Mouse (Mus musculus) heart, postnatal 14 days (tissue): Measurements from ENCODE around the gene Zfp30. TPM values are rescaled to one million over a fixed set of nuclear protein-coding genes. Genes with fewer than 3 reads are reported as not detected.

Experiments used
- DNase-seq, 2 experiments: peaks; one replicate each; pipeline ENCODE4 v3.0.0; 2021 to 2022
- intact Hi-C: fragments of 180-260 bp; cut with DNase I; formaldehyde crosslinking; loops from one replicate; pipeline ENCODE4 v1.15.1; 2025
- long read RNA-seq, 2 experiments: library from polyadenylated mRNA; stranded (forward); transcript quantifications; one replicate each; pipeline ENCODE4 v2.0.0; 2021
- total RNA-seq, 2 experiments: library from RNA; stranded (reverse); gene quantifications; 2 replicates each; pipeline ENCODE4 v1.2.3; 2021

Zfp30 gene
- total RNA-seq = 1 to 10 TPM; 6.1 to 6.8 TPM
- long read RNA-seq, experiment 1, partial matches to known transcripts = 1 of 9 reads
- long read RNA-seq, experiment 1, other reads (novel, unspliced or antisense) = 6 of 9 reads
- long read RNA-seq, experiment 2, partial matches to known transcripts = 5 of 14 reads
- long read RNA-seq, experiment 2, other reads (novel, unspliced or antisense) = 6 of 14 reads

GRCm38 (mm10) chr7:29783871-29784551, at the start of gene Zfp30:
Gene Zfp30 (plus strand): TSS chr7:29783998.
- intact Hi-C loops = no loop called here
- peak; percentile 85 for DNase-seq

- intact Hi-C loops = no loop called here
- DNase-seq = no peak
Observed at GRCm38 (mm10) chr7:29742258-29742657, 41.5 kb upstream of the Zfp30 start.

DNA sequence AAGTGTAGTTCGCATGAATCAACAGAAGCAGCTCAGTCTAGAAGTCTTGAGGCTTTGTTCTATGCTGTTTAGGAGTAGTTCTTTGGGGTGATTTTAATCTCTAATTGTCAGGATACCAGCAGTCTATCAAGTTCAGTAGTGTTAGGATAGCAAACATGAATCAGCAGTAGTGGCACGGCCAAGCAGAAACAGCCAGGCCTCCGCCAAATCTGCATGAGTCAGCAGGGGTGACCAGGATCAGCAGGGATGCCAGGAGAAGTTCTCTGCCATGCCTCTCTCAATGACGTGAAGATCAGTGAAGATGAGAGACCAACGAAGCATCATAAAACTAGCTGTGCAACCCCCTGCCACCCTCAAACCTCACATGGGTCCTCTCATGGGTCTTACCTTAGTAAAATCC, 23.3 kb upstream of the Zfp30 start:
- intact Hi-C loops = no loop called here
- no peak for DNase-seq

GRCm38 (mm10) chr7:29764702-29765101, 19.1 kb upstream of the Zfp30 start:
- intact Hi-C loops = loop anchor here (5.0 kb wide), 1 partner anchor 148 kb away; no protein-coding TSS in a partner anchor
- DNase-seq = no peak

GRCm38 (mm10) chr7:29767058-29767686, 16.6 kb upstream of the Zfp30 start:
- intact Hi-C loops = loop anchor here (5.0 kb wide), 1 partner anchor 145 kb away; no protein-coding TSS in a partner anchor
- DNase-seq = peak; percentile 77 to 83

GRCm38 (mm10) chr7:29768090-29768900, 15.5 kb upstream of the Zfp30 start, which contains the start of gene Zfp84:
Gene Zfp84 (plus strand): TSS chr7:29768552.
- peak; percentile 78 to 85 for DNase-seq
- intact Hi-C loops = loop anchor here (2.0 to 5.0 kb wide), 2 partner anchors 51 to 144 kb away; no protein-coding TSS in a partner anchor

DNA sequence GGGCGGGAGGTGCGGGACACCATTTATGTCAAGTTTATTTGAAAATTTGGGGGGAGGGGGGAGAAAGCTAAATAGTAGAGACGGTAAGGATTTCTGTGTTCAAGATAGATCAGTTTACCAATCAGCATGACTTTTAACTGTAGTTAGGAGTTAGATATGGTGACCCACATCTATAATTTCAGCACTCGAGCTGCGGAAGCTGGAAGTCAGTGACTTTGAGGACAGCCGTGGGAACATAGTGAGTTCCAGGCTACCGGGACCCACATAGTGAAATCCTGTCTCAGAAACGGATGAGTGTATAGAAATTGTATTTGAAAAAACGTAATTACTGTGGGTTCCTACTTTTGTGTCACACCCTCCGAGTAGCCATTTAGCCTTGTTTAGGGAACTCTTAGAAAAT, 14.8 kb upstream of the Zfp30 start:
- no peak for DNase-seq
- intact Hi-C loops = loop anchor here (2.0 to 5.0 kb wide), 2 partner anchors 50 to 143 kb away; no protein-coding TSS in a partner anchor

DNA sequence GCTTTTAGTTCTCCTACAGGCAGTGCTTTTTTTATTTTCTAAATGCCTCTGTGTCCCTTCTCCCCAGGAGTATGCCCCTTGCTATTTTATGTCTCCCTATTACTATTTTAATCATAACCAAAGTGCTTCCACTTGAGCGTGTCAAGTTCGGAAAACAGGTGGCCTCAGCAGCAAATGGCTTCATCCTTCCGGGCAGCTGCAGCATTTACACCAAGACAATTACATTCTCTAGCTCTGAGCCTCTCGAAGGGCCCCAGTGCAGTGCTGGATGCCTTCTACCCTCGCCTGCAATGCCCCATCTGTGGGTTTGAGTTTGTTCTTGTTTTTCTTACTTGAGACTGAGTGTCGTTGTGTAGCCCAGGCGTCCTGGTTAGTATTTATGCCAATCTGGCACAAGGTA, 10.3 kb upstream of the Zfp30 start:
- intact Hi-C loops = no loop called here
- no peak for DNase-seq

GRCm38 (mm10) chr7:29774371-29774770, 9.4 kb upstream of the Zfp30 start:
- intact Hi-C loops = no loop called here
- DNase-seq = no peak

DNA sequence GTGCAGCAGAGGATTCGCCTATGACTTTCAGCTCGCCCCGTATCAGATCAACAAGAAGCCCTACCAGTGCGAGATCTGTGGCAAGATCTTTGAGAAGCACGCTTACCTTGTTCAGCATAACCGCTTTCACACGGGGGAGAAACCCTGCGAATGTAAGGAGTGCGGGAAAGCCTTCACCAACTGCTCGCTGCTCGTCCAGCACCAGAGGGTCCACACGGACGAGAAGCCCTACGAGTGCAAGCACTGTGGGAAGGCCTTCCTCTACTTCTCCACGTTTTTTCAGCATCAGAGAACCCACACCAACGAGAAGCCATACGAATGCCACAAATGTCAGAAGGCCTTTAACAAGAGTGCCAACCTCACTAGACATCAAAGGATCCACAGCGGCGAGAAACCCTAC, 7.2 kb upstream of the Zfp30 start:
- intact Hi-C loops = no loop called here

DNA sequence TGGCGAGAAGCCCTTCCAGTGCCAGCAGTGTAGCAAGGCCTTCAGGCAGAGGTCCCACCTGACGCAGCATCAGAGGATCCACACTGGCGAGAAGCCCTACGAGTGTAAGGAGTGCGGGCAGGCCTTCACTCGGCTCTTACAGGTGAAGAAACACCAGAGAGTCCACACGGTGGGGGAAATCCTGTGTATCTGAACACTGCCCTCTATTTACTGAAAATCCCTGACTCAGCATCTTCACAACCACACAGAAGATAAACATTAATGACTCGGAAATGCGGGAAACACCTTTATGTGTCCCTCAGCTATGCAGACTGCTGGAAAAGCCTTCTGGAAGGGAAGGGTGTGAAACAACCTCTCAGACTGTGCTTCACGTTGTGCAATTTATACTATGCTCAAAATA, 6.4 kb upstream of the Zfp30 start:
- intact Hi-C loops = no loop called here
- no peak for DNase-seq

More for the DNA sequence above, 7.2 kb upstream of the Zfp30 start:
- DNase-seq = no peak

DNA sequence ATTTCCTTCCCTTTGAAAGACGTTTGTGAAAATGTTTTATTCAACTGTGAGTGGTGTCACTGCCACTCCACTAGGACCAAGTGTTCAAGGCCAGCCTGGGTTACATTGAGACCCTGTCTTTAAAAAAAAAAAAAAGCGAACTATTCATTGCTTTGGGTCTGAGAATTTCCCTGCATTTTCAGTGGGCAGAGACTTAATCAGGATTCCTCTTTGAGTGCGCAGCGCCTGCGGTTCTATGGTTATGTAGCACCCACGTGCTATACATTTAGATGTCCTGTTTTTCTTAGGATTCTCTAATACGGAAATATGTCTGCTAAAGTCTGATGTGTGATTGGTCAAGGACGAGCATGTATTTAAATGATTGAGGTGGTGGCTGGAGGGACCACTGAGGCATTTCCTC, 1.2 kb downstream of the Zfp30 start:
- intact Hi-C loops = no loop called here
- DNase-seq = no peak

GRCm38 (mm10) chr7:29785888-29786287, 2.1 kb downstream of the Zfp30 start:
- intact Hi-C loops = no loop called here
- DNase-seq = no peak

GRCm38 (mm10) chr7:29792906-29793305, 9.1 kb downstream of the Zfp30 start:
- intact Hi-C loops = no loop called here
- DNase-seq = no peak

- intact Hi-C loops = no loop called here
- DNase-seq = no peak
Observed at GRCm38 (mm10) chr7:29807046-29807445, 23.2 kb downstream of the Zfp30 start.

- intact Hi-C loops = no loop called here
- no peak for DNase-seq
Observed at GRCm38 (mm10) chr7:29812244-29812643, 28.4 kb downstream of the Zfp30 start.

DNA sequence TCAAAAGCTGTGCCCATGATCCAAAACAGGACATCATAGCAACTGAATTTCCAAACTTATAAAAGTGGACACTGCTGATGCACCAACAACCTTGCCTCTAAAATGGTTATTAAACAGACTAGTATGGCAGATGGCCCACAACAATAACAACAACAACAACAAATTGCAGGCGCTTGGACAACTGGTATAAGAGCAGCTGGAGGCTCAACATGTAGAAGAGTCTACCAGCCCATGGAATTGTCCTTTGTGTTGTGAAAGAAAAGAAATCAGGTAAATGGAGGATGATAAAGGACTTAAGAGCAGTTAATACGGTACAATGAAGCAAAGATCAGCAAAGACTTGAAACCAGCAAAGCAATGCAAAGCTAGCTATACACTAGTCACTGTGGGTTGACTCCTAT, 30.6 kb downstream of the Zfp30 start:
- no peak for DNase-seq
- intact Hi-C loops = no loop called here

GRCm38 (mm10) chr7:29815061-29815784, 31.4 kb downstream of the Zfp30 start:
- DNase-seq = no peak
- intact Hi-C loops = loop anchor here (5.0 kb wide), 2 partner anchors 42 to 92 kb away; partner anchors contain the start of genes Zfp27, Zfp383 and Zfp420

DNA sequence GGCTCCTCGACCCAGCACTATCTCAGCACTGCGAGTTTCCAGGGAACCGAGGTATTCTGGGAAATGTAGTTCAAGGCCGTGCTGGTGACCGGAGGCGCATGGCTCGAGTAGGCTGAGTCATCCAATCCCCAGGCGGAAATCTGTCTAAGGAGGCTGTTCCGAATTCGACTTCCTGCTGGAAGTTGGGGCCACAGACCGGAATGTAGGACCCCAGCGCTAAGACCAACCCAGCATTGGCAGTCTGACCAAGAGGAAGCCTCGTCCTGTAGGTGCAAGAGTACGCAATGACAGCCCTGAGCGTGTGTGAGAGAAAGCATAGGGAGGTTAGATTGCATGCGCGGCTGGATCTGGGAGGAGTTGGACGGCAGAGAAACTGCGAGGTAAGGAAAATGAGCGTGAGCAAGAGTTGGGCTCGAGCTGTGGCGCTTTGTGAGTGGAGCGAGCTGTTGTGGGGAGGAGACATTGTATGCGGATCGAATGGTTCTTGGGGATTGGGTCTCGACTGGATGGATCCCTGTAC, 32.2 kb downstream of the Zfp30 start, which contains the start of gene Zfp790:
Gene Zfp790, plus strand, starts transcription at position 205 of the 520 bp plus-strand sequence.
- intact Hi-C loops = loop anchor here (5.0 kb wide), 2 partner anchors 41 to 91 kb away; partner anchors contain the start of genes Zfp27, Zfp383 and Zfp420

More for the DNA sequence above, 32.2 kb downstream of the Zfp30 start, which contains the start of gene Zfp790:
- peak; percentile 80 to 86 for DNase-seq
